Mouse (Mus musculus): ENCODE measurements at regions not wholly inside any gene's neighbourhood (a gene's known extent, or its start where the extent isn't known, plus 50 kb on each side); places are given as distances from the start of the nearest gene placed in this dataset.
"Not testable (repeated sequence)": the region's sequence is repeated elsewhere in the genome, so short reads cannot be mapped to it uniquely, and the experiment has no call there.

- peak; percentile 13 to 36 for DNase-seq (ENCODE audit: low spot score in 2 of 2)
These were observed 841.6 kb upstream of the Adam24 start for GRCm38 (mm10) chr8:39833251-39833650.

- DNase-seq (ENCODE audit: low spot score in 2 of 2), result no peak
These were observed 828.0 kb upstream of the Adam24 start for GRCm38 (mm10) chr8:39846854-39847253.

GRCm38 (mm10) chr8:39862544-39862943, 812.3 kb upstream of the Adam24 start:
- DNase-seq (ENCODE audit: low spot score in 2 of 2), result no peak

- no peak for DNase-seq (ENCODE audit: low spot score in 2 of 2)
These were observed 772.6 kb upstream of the Adam24 start for GRCm38 (mm10) chr8:39902251-39902650.

- DNase-seq (ENCODE audit: low spot score in 2 of 2), result no peak
These were observed 762.0 kb upstream of the Adam24 start for GRCm38 (mm10) chr8:39912926-39913325.

GRCm38 (mm10) chr8:39921336-39921735, 753.5 kb upstream of the Adam24 start:
- no peak for DNase-seq (ENCODE audit: low spot score in 2 of 2)

- DNase-seq (ENCODE audit: low spot score in 2 of 2), result no peak
These were observed 751.1 kb upstream of the Adam24 start for GRCm38 (mm10) chr8:39923741-39924140.

- no peak for DNase-seq (ENCODE audit: low spot score in 2 of 2)
These were observed 724.5 kb upstream of the Adam24 start for GRCm38 (mm10) chr8:39950178-39950896.

GRCm38 (mm10) chr8:39954497-39954896, 720.4 kb upstream of the Adam24 start:
- no peak for DNase-seq (ENCODE audit: low spot score in 2 of 2)

GRCm38 (mm10) chr8:39954924-39955323, 720.0 kb upstream of the Adam24 start:
- no peak for DNase-seq (ENCODE audit: low spot score in 2 of 2)

- DNase-seq (ENCODE audit: low spot score in 2 of 2), result no peak
These were observed 669.6 kb upstream of the Adam24 start for GRCm38 (mm10) chr8:40005207-40005837.

GRCm38 (mm10) chr8:40019281-40019943, 655.5 kb upstream of the Adam24 start:
- DNase-seq (ENCODE audit: low spot score in 2 of 2), result no peak

- no peak for DNase-seq (ENCODE audit: low spot score in 2 of 2)
These were observed 610.7 kb upstream of the Adam24 start for GRCm38 (mm10) chr8:40064145-40064544.

- no peak for DNase-seq (ENCODE audit: low spot score in 2 of 2)
These were observed 603.7 kb upstream of the Adam24 start for GRCm38 (mm10) chr8:40071131-40071530.

- not testable (repeated sequence) for DNase-seq (ENCODE audit: low spot score in 2 of 2)
These were observed 593.9 kb upstream of the Adam24 start for GRCm38 (mm10) chr8:40080976-40081375.

GRCm38 (mm10) chr8:40084129-40084528, 590.7 kb upstream of the Adam24 start:
- no peak for DNase-seq (ENCODE audit: low spot score in 2 of 2)

- no peak for DNase-seq (ENCODE audit: low spot score in 2 of 2)
These were observed 585.5 kb upstream of the Adam24 start for GRCm38 (mm10) chr8:40089377-40089776.

GRCm38 (mm10) chr8:40124402-40124801, 550.5 kb upstream of the Adam24 start:
- DNase-seq (ENCODE audit: low spot score in 2 of 2), result no peak

GRCm38 (mm10) chr8:40127141-40127540, 547.7 kb upstream of the Adam24 start:
- DNase-seq (ENCODE audit: low spot score in 2 of 2), result peak in 1 of 2 experiments; percentile 3

GRCm38 (mm10) chr8:40132662-40133257, 542.1 kb upstream of the Adam24 start:
- peak in 1 of 2 experiments; percentile 58 for DNase-seq (ENCODE audit: low spot score in 2 of 2)

GRCm38 (mm10) chr8:40150911-40151797, 523.7 kb upstream of the Adam24 start:
- DNase-seq (ENCODE audit: low spot score in 2 of 2), result peak; percentile 9 to 78

All from left cerebral cortex, adult 9 months (tissue).